Mouse (Mus musculus): ENCODE data around the gene Pax7.

The Pax7 gene

DNA sequence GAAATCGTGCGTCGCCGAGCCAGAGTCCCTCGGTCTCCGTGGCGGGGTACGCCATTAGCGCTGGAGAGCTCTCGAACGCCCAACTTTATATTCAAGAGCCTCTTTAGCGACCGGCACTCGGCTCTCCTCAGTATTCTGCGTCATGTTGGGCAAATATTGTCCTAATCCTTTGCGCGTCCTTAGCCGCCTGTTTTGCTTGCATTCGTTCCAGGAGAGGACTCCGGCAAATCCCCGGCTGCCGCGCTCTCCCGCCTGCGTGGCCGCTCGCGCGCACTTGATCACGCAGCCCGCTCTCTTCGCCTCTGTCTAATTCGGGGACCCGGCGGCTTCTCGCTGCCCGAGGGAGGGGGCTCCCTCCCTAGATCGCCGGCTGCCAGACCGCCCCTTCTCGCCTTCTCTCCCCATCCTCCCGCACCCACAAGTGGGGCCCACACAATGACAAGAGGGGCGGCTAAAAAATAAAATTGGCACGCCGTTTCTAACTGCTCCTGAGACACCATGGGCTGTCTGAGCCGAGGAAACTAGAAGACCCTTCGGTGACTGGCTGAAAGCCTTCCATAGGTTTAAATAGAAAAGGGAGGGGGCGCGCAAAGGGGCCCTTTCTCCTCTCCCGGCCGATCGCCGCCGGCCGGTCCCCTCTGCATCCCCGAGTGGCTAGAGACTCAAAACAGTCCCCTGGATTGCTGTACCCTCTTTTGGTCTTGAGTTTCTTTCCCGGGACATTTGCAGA is 1.7 kb downstream of the Pax7 start:
- DNase-seq (ENCODE audit: low read depth, low spot score): no peak

GRCm38 (mm10) chr4:139830581-139831387 is 2.5 kb downstream of the Pax7 start:
- no peak for DNase-seq (ENCODE audit: low read depth, low spot score)

DNA sequence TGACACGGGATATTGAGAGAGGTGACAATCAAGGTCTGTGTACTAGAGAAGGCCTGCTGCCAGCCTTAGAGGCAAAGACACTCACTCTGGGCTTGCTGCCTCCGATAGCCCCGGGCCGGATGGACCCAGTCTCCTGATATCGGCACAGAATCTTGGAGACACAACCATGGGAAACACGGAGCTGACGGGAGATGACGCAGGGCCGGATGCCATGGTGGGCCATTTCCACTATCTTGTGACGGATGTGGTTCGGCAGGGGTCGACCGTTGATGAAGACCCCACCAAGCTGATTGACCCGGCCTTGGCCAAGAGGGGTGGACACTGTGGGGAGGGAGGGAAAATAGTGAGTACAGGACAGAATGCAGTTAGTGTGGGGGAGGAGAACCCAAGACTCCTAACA is 3.3 kb downstream of the Pax7 start:
- DNase-seq (ENCODE audit: low read depth, low spot score): no peak

GRCm38 (mm10) chr4:139828871-139829590 is 4.3 kb downstream of the Pax7 start:
- DNase-seq (ENCODE audit: low read depth, low spot score): no peak

DNA sequence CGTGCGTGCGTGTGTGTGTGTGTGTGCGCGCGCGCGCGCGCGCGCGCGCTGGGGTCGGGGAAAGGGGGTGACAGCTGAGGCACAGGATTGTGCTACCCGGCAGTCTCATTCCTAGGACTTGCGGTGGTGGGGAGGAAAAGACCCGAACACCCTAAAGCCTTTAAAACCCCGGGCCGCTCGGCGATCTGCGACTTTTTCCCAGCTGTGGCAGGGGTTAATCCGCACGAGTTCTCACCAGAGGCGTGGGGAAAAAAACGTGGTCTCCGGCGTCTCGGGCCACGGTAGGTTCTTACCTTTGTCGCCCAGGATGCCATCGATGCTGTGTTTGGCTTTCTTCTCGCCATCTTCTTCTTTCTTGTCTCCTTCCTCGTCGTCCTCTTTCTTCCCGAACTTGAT is 5.0 kb downstream of the Pax7 start:
- DNase-seq (ENCODE audit: low read depth, low spot score): no peak

DNA sequence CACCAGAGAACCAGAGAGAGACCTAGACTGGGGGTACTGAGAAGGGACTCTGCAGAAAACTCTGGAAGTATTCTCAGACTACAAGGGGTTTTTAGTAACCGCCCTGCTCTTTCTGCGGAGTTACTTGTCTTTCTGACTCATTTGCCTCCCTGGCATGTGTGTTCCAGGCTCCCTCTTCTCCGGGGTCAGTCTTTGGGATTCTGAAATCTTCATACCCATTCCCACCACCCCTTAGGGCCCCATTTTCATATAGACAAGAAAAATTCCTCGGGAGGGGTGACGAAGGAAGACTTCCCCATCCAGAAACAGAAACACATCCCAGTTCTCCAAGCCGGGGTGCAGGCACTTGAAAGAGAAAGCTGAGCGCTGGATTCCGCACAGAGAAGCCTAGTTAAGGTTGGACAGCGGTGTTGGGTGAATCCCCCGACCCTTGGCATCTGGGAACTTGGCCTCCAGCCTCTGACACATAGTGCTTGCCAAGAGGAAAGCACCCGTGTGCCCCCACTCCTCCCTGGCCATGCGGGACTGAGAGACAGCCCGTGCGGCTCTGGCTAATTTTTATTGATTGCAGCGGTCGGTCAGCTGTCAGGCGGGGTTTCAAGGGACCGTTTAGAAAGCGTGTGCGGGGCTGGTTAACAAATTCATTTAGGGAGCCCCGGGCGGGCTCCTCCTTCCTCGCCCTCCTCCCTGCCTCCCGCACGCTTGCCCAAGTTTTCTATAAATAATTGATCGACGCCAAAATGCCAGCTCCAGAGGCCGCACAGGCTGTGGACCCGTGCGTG is 5.6 kb downstream of the Pax7 start:
- no peak for DNase-seq (ENCODE audit: low read depth, low spot score)

DNA sequence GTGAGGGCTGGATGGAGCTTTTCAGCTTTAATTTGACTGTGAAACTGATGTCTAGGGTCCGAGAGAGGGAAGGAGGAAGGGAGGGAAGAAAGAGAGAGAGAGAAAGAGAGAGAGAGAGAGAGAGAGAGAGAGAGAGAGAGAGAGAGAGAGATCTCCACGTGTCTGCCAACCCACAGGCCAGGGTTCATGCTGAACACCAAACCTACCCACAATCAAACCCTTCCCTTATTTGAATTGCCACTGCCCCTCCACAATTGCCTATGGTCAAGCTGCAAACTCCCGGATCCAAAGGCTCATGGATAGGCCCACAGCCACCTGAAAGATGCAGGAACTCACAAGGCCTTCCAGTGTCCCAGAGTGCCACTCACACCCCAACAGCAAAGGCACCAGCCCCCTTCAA is 7.1 kb downstream of the Pax7 start:
- no peak for DNase-seq (ENCODE audit: low read depth, low spot score)

DNA sequence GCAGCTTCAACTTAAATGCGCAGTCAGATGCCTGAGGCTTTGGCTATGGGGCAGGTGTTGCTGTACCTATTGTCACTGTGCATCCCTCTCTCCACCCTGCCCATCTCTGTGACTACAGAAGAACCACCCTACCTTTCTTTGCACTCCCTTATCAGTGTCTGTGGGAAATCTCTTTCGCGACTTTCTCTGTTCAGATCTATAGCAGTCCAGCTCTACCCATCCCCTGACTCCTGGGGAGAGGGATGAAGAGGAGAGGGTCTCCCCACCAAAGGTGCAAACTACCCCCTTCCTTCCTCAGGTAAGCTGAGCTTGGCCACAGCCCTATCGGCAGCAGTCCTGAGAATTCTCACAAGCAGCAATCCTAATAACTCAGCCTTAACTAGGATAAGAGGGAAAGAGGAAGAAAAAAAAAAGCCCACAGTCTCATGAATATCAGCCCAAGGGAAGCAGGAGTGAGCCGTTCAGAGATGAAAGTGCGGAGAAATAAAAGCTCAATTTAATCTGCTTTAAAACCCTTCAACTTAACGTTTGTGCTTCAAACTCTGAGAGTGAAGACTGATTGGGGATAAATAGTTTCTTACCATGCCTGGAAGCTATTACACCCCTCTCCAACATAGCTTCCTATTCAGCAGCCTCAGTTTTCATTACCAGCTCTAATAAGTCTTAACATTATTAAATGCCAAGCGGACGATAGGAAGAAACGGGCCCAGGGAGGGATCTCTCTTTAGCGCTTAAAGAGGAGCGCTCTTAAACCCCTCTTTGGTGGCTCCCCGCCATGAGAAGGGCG is 7.8 kb downstream of the Pax7 start:
- DNase-seq (ENCODE audit: low read depth, low spot score): no peak

DNA sequence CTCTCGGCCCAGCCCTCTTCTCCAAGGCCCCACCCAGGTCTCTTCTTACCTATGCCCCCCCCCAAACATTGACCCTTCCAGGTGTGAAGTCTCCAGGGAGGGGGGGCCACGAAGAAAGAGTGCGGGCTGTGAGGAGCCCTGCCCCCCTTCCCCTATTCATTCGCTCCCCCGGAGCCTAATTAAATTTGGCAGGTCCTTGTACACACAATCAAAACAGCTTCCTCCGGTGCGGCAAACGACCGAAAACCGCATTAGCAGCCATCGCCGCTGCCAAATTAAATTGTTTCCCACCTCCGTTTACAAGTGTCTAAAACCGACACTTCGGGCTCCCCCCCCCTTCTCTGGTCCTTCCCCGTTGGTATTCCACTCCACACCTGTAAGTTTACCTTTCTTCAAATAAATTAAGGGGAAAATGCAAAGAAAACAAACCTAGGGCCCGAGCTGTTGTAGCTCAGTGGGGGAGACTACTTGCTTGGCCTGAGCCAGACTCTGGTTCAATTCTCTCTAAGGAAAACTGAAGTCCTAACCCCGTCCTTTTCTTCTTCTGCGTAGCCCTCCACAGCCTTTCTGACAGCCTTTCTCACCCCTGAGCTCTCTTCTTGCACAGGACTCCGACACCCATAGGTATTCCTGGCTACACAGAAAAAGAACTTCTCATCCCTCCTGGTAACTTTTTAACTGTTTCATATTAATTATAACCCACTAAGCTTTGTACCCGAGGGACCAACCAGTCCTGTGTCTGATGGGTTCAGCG is 8.6 kb downstream of the Pax7 start:
- DNase-seq (ENCODE audit: low read depth, low spot score): no peak

- DNase-seq (ENCODE audit: low read depth, low spot score): no peak
These were observed 9.4 kb downstream of the Pax7 start for GRCm38 (mm10) chr4:139823870-139824472.

GRCm38 (mm10) chr4:139823138-139823869 is 10.0 kb downstream of the Pax7 start:
- no peak for DNase-seq (ENCODE audit: low read depth, low spot score)

DNA sequence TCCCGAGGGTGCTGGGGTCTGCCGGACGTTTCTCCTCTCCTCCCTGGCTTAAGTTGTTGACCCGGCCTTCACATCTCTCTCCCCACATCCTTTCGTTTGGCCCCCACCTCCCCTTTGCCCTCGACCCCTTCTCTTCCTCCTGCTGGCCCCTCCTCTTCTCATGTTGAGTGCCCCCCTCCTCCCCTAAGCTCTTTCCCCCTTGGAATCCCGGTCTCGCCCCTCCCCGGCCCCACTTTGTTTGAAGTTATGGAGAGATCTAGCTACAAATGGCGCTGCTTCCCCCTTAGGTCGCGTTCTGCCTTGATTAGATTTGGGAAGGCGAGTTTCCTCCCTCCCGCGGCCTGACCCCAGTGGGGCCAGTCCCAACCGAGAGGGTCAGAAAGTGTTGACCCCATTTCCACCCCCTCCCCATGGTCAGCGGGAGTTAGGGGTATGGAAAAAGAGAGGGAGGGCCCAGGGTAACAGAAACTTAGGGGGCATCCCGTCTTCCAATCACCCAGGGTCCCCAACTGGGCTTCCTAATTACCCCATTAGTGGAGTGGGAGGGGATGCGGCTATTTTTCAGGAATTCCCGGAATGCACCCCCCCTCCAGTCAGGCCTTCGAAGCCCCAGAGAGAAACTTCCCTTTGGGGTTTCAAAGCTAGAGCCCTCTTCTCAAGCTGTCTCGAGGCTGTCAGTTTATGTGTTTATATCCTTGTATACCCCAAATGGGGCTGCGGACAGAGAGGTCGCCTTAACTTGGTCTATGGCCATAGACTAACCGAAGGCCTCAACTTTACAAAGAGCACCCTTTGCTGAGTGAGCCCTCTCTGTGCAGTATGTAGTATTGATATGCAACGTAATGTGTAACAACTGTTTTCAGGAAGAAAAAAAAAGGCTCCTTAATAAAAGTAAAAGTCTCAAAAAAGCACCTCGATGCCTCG is 10.9 kb downstream of the Pax7 start:
- DNase-seq (ENCODE audit: low read depth, low spot score): no peak

- no peak for DNase-seq (ENCODE audit: low read depth, low spot score)
These were observed 11.7 kb downstream of the Pax7 start for GRCm38 (mm10) chr4:139821491-139822160.

GRCm38 (mm10) chr4:139821071-139821470 is 12.3 kb downstream of the Pax7 start:
- DNase-seq (ENCODE audit: low read depth, low spot score): no peak

- no peak for DNase-seq (ENCODE audit: low read depth, low spot score)
These were observed 13.8 kb downstream of the Pax7 start for GRCm38 (mm10) chr4:139819411-139820030.

- DNase-seq (ENCODE audit: low read depth, low spot score): no peak
These were observed 15.2 kb downstream of the Pax7 start for GRCm38 (mm10) chr4:139818163-139818562.
